Mouse (Mus musculus): ENCODE data around the gene Wnt7b.

The Wnt7b gene

DNA sequence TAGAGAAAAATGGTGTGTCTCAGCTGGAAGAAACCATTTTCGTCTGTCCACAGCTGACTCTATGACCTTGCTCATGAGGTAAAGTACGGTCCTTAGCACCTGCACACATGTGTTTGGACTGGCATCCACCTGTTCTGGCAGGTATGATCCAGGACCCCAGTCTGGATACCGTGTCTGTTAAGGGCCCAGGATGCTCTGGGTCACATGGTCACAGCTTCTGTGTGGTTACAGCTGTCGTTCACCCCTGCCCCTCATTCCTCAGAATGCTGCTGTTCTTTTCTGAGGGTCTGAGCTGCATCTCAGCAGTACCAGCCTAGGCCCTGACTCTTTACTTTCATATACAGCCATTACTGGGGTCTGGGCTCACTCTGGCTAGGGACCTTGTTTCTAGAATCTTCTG lies 18.9 kb upstream of the Wnt7b start:
- DNase-seq (ENCODE audit: low spot score), result no peak

GRCm38 (mm10) chr15:85600696-85601094 lies 18.4 kb upstream of the Wnt7b start:
- no peak for DNase-seq (ENCODE audit: low spot score)

- DNase-seq (ENCODE audit: low spot score), result no peak
Observed at GRCm38 (mm10) chr15:85599887-85600695, 17.8 kb upstream of the Wnt7b start.

DNA sequence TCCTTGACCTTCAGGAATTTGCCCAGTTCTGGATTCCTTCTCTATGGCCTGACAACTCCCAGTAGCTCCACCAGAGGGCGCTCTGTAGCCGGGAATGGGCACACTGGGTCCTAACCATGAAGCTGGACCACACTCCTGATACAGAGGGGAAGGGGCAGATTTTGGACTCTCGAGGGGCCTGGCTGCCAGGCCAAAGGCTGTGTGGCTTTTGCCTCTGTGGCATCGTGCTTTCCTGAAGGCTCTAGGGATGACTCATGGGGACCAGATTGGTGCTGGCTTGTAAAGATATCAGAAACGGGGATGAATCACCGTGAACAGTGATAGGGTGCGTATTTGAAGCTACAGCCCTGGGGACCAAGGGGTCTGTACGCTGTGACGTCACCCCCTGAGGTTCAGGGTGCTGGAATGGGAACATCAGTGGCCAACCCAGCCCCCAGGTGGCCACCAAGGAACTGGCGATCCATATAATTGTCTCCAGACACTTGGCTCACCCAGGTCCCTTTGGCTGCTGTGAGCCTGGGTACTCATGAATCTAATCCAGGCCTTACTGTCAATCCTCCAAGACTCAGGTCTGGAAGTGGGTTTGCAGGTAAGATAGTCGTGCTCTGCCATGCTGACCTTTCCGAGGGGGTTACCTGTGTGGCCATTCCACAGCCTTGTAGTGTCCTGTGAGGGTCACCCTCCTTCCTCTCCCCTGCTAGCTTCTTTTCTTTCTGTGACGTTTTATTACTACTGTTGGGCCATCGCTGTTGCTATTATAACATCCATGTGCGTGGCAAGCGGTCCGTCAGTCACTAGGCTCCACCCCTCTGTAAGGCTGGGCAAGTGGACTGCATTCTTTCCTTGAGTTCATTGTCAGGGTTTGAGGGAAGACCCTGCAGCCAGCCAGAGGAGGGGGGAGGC lies 17.0 kb upstream of the Wnt7b start:
- no peak for DNase-seq (ENCODE audit: low spot score)

- DNase-seq (ENCODE audit: low spot score), result no peak
Observed at GRCm38 (mm10) chr15:85598443-85598842, 16.2 kb upstream of the Wnt7b start.

GRCm38 (mm10) chr15:85597403-85597802 lies 15.1 kb upstream of the Wnt7b start:
- no peak for DNase-seq (ENCODE audit: low spot score)

- no peak for DNase-seq (ENCODE audit: low spot score)
Observed at GRCm38 (mm10) chr15:85592674-85593073, 10.4 kb upstream of the Wnt7b start.

DNA sequence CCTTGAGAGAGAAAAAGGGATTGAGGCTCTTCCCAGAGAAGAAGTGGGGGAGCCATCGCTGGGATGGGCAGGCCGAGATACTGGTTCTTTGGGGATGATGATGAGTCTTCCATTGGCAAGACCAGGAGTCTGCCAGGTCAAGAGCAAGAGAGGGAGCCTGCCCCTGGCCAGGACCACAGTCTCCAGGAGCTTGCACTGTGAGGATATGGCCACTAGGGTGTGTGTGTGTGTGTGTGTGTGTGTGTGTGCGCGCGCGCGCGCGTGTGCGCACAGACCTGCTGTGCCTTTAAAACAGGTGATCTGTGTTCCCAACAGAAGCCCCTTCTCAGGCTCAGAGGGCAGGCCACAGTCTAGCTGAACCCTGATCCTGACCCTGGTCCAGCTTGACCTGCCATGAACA lies 8.6 kb upstream of the Wnt7b start:
- DNase-seq (ENCODE audit: low spot score), result no peak

DNA sequence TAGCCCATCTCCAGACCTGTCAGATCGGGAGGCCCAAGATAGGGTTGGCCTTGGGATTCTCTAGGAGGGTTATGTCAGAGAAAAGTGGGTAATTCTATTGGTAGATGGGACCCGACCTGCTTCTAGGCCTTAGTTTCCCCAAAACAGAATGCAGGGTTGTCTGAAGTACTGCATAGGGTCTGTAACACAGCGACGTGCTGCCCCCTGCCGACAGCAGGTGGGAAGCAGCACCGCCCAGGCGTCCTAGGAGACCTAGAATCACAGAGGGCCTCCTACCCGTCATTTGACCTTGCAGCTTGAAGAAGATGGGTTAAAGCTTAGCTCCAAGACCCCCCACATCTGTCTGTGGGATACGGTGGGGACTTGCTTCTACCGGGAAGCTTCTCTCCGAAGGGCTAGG lies 1.2 kb upstream of the Wnt7b start:
- peak; percentile 51 for DNase-seq (ENCODE audit: low spot score)

DNA sequence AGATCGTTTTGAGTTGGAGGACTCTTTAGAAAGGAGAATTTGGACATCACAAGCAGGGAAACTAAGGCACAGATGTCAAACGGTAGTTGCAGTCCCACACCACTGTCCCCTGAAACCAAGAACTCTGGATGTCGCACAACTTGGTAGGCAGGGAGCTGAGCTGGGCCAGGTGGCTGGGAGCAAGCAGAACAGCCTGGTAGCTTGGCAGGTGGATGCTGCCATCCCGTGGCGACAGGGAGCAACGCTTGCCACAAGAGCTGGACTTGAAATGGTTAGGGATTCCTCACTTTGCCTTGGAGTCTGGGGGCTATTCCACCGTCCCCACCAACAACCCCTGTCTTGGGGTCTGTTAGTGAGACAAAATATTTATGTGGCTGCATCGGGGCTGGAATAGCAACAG lies 751 bp upstream of the Wnt7b start:
- DNase-seq (ENCODE audit: low spot score), result peak; percentile 77

GRCm38 (mm10) chr15:85581563-85582064 lies 659 bp downstream of the Wnt7b start:
- no peak for DNase-seq (ENCODE audit: low spot score)

DNA sequence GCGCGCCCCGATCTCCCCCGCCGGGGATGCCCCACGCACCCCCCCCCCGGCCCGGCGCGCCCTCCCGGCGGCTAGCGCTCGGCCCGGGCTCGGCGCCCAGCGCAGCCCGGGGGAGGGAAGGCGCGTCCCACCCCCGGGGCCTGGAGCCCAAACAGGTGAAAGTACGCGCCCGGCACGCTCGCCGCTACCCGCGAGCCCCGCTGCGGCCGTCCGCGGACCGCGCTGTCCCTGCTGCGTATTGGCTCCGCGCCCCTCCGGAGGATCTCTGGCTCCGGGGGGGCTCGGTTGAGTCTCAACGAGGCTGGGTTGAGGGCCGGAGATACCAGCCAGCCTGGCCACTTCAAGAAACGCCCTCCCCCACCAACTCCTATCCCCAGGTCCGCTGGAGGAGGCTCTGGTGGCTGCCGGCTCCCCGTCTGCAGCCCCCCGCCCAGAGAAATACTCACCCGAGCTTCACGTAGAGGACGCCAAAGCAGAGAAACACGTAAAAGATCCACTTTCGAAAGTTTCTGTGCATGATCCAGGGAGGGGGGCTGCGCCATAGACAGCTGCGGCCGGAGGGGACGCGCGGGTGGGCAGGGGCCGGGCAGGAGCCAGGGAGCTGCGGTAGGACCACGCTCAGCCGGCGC lies 1.2 kb downstream of the Wnt7b start:
- DNase-seq (ENCODE audit: low spot score), result no peak

- no peak for DNase-seq (ENCODE audit: low spot score)
Observed at GRCm38 (mm10) chr15:85580483-85580882, 1.8 kb downstream of the Wnt7b start.

- DNase-seq (ENCODE audit: low spot score), result no peak
Observed at GRCm38 (mm10) chr15:85577583-85578460, 4.5 kb downstream of the Wnt7b start.

- no peak for DNase-seq (ENCODE audit: low spot score)
Observed at GRCm38 (mm10) chr15:85576511-85577440, 5.5 kb downstream of the Wnt7b start.

- no peak for DNase-seq (ENCODE audit: low spot score)
Observed at GRCm38 (mm10) chr15:85576110-85576509, 6.2 kb downstream of the Wnt7b start.

- DNase-seq (ENCODE audit: low spot score), result no peak
Observed at GRCm38 (mm10) chr15:85574558-85574957, 7.7 kb downstream of the Wnt7b start.

GRCm38 (mm10) chr15:85574086-85574485 lies 8.2 kb downstream of the Wnt7b start:
- DNase-seq (ENCODE audit: low spot score), result no peak

DNA sequence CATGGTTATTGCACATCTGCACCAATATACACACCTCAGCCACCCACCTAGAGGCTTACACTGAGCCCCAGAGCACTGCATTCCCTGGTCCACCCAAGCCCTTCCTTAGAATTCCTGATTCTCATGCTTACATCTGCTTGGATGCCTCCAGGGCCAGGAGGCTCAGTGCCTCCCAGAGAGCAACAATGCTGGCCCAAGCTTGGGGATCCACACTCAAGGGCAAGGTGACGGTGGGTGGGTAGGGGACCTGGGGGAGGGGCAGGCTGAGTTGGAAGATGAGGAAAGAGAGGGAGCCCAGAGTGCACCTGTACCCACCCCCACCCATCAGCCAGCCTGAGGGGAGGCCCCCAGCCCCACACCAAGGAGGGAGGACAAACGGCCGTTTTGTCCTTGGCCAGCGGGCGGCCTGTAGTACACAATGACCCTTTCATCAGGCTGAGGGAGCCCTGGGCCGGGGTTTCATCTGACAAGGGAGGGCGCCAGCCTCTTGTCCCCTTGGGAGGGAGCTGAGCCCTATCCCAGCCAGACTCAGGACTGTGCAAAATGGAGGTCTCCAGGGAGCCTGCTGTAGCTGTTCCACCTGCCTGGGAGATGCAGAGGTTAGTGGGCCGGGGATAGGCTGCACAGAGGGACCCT lies 9.5 kb downstream of the Wnt7b start:
- no peak for DNase-seq (ENCODE audit: low spot score)
